ENCODE assay signal across 7 mouse cellular contexts in genomic region chr11:115640978-115641663, GRCm38 (mm10). TPM values are rescaled to one million over a fixed set of nuclear protein-coding genes. Genes with fewer than 3 reads are reported as not detected.
DNase-seq lines count a peak whose midpoint lies in the region.

No protein-coding gene starts in this region.

- DNase-seq in 3134 (ENCODE audit: extremely low read depth, insufficient read length, low spot score) (peak; percentile 61), 416B (ENCODE audit: low read depth) (peak; percentile 90)
- DNase-seq in brain, adult 2 months (ENCODE audit: low read depth, low spot score) = peak; percentile 74
- peak; percentile 91 to 93 for DNase-seq in natural killer cell, adult 2 months (ENCODE audit: low spot score in 2 of 2)
- DNase-seq in adrenal gland, postnatal 36 days = no peak
- no peak for DNase-seq in layer of hippocampus, postnatal 10 days (ENCODE audit: low spot score in 2 of 2)
- no peak for DNase-seq in heart, postnatal 14 days

- intact Hi-C loops in heart, postnatal 14 days (cut with DNase I) = no loop called here

RNA-seq across cellular contexts. Expression of gene Slc25a19, which starts 13.0 kb away (rescaled TPM):
- total RNA-seq in adrenal gland, postnatal 36 days (2021) = 10 to 100 TPM; 90.5 to 96.3 TPM
- 10 to 100 TPM; 52.2 to 59.5 TPM for total RNA-seq in layer of hippocampus, postnatal 10 days (2021)
- 10 to 100 TPM; 42.2 to 43.0 TPM for total RNA-seq in heart, postnatal 14 days (2021)

RNA-seq across cellular contexts. Expression of gene Mif4gd, which starts 28.4 kb away (rescaled TPM):
- 100 to 1,000 TPM in 1 of 2 experiments, 10 to 100 TPM in 1; 73.4 to 195 TPM for total RNA-seq in adrenal gland, postnatal 36 days (2021)
- total RNA-seq in layer of hippocampus, postnatal 10 days (2021) = 10 to 100 TPM; 19.4 to 19.7 TPM
- total RNA-seq in heart, postnatal 14 days (2021) = 10 to 100 TPM; 41.0 to 46.6 TPM

RNA-seq across cellular contexts. Expression of gene Gga3, which starts 37.3 kb away (rescaled TPM):
- total RNA-seq in adrenal gland, postnatal 36 days (2021) = 10 to 100 TPM; 25.3 to 30.7 TPM
- 10 to 100 TPM; 48.1 to 49.1 TPM for total RNA-seq in layer of hippocampus, postnatal 10 days (2021)
- total RNA-seq in heart, postnatal 14 days (2021) = 10 to 100 TPM; 17.8 to 19.0 TPM

RNA-seq across cellular contexts. Expression of gene Mrps7, which starts 37.4 kb away (rescaled TPM):
- 100 to 1,000 TPM in 1 of 2 experiments, 10 to 100 TPM in 1; 97.7 to 102 TPM for total RNA-seq in adrenal gland, postnatal 36 days (2021)
- total RNA-seq in layer of hippocampus, postnatal 10 days (2021) = 10 to 100 TPM; 50.2 to 54.2 TPM
- total RNA-seq in heart, postnatal 14 days (2021) = 10 to 100 TPM; 67.0 to 69.9 TPM

Comparison
In these comparisons a context has a peak if more than half of its experiments do, and no peak if none do; other contexts are left out.
1. DNase-seq: peak in 3134 (single experiment), 416B (single experiment), brain, adult 2 months (single experiment) and natural killer cell, adult 2 months (2 of 2); none in adrenal gland, postnatal 36 days (0 of 2), layer of hippocampus, postnatal 10 days (0 of 2) and heart, postnatal 14 days (0 of 2).